Comparison of ENCODE assay signal across 8 mouse cellular contexts in the genomic region with DNA sequence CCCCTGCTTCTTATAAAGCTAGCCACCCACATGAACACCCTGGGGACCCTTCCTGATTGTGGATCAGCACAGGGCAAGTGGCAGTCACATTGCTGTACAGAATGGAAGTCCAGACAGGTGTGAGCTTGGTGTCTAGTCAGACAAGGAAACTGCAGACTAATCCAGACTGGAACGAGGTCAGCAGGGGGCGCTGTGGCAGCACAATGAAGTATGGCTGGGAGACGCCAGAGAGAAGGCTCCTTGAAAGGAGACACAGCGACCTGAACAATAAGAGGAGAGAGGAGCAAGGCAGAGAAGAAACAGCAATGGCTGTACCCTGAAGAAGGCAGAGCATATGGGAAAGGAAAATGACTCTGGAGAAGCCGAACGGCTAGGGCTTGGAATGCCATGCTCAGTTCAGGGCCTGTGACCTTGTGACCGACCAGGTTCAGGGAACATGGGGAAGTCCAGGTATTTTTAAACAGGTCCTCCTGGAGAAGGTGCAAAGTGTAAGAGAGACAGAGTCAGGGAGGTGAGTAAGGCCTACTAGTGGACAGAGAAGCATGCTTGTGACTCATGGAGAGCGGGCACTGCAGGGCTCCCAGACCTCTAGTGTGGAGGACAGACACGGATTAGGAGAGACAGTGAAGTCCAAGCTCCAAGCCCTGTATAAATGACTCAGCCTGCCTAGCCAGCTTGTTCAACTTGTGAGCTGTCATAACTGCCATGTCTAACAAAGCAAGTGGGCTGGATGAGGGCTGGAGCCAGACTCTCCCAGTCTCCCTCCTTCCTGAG.
DNase-seq lines count a peak whose midpoint lies in the region; ATAC-seq lines count a peak whose summit lies in the region.

No protein-coding gene starts in this region.

- peak; percentile 61 for ATAC-seq in inflammation-experienced regulatory T-cells, adult 6 months
- ATAC-seq in megakaryocyte-erythroid progenitor cell, adult 5-6 weeks (replicated peaks; ENCODE audit: low FRiP score, low TSS enrichment, poor library complexity, severe bottlenecking), result peak; percentile 72

- peak; percentile 73 for DNase-seq in ZHBTc4 (ENCODE audit: low read depth, low spot score)
- DNase-seq in cerebellum, postnatal 14 days, result peak; percentile 87 to 95
- peak; percentile 80 to 81 for DNase-seq in frontal cortex, postnatal 36 days (ENCODE audit: low spot score in 2 of 2)
- DNase-seq in left cerebral cortex, adult 8-10 months (ENCODE audit: low spot score in 2 of 2), result peak; percentile 24 to 79
- peak; percentile 94 for DNase-seq in right cerebral cortex, postnatal 4 days
- DNase-seq in urinary bladder, postnatal 4 days (ENCODE audit: low spot score in 2 of 2), result peak; percentile 53 to 85

Comparison
In these comparisons a context has a peak if more than half of its experiments do, and no peak if none do; other contexts are left out.
1. Peak in every context shown above with its lines: DNase-seq and ATAC-seq.